Mouse (Mus musculus) lung, adult 2 months (tissue): Measurements from ENCODE around the gene Pck1.

Experiments used
- CTCF ChIP-seq: fragments of 200-500 bp; IDR thresholded peaks from 2 replicates; pipeline ENCODE4 v1.5.1; 2011; ENCODE audit warnings: mild to moderate bottlenecking, low read length, control low read depth; ENCODE audit not compliant: insufficient read depth
- POLR2A ChIP-seq: fragments of 200-500 bp; IDR thresholded peaks from 2 replicates; pipeline ENCODE4 v1.6.1; 2011; ENCODE audit warnings: low read depth, mild to moderate bottlenecking, control low read depth, low read length, borderline replicate concordance; ENCODE audit errors: extremely low read depth

- TF ChIP-seq CTCF (no peak), POLR2A (no peak)
Measured at GRCm38 (mm10) chr2:173207051-173207450, 54.2 kb downstream of the Pck1 start.
